Mouse (Mus musculus): ENCODE measurements around the gene Epn2.

Gene Epn2

GRCm38 (mm10) chr11:61541106-61541505, 38.4 kb downstream of the Epn2 start:
- in situ Hi-C loops (cut with MseI, MboI), result no loop called here

DNA sequence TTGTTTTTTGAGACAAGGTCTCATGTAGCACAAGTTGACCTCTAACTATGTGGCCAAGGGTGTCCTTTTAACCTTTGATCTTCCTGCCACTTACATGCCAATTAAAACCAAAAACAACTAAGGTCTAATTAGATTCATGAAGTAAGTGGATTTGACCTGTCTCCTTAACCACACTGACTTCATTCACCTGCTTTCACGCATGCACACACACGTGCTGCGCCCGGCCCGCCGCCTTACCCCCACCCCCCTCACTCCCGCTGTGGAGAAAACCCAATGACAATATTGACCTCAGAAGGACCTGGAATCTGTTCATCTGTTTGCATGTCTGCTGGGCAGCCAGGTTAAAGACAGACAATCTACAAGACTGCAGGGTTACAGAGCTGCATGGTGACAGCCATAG, 38.8 kb downstream of the Epn2 start:
- in situ Hi-C loops (cut with MseI, MboI), result no loop called here

DNA sequence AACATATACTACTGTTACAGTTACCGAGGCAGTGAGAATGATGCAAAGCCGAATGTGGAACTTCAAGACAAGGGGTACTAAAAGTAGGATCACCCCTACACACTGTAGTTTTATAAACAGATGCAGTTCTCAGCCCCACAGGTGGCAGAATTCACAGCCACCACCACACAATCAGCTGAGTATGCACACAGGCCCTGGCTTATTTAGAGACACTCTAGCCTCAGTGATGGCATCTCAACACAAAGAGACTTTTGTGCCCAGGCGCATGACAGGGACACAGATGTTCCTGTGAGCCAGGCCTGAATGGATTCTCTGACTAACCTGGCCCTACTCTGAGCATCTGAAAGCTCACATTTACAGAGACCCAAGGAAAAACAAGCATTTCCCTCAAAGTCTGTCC, 42.1 kb downstream of the Epn2 start:
- in situ Hi-C loops (cut with MseI, MboI), result no loop called here

DNA sequence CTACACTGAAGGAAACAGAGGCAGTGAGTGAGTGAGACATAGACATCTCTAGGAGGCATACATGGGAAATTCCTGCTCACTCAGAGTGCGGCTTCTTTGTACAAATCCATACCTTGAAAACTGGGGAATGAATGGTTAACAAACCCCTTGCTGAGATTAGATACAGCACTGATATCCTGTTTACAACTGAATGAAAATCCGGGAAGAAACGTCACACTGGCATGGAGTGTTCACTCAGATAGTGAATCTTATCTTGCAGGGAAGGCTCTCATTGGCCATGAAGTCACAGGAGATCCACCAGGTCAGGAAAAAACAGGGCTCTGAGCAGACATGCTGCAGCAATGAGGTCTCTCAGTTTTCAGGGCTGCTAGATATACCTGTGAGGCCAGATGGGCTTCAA, 42.5 kb downstream of the Epn2 start:
- in situ Hi-C loops (cut with MseI, MboI), result no loop called here

- in situ Hi-C loops (cut with MseI, MboI), result no loop called here
Measured at GRCm38 (mm10) chr11:61535530-61535929, 44.0 kb downstream of the Epn2 start.

DNA sequence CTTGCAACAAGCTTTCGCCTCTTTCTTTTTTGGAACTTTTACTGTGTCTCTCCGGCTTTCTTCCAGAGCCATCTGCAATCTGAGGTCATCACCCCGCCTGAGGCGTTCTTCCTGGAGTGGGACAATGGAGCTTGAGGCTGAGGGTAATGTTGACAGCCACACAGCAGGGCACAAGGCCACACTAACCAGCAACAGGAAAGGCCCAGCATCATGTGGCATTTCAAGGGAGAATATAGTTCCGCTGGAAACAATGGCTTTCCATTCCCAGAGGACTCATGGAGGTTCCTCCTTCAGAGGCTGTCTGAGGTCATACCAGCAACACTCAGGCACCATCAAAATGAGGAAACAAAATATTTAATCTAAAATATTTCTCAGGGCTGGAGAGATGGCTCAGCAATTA, 45.9 kb downstream of the Epn2 start:
- in situ Hi-C loops (cut with MseI, MboI), result no loop called here

GRCm38 (mm10) chr11:61532820-61533219, 46.7 kb downstream of the Epn2 start:
- in situ Hi-C loops (cut with MseI, MboI), result no loop called here

GRCm38 (mm10) chr11:61529268-61529713, 50.2 kb downstream of the Epn2 start:
- in situ Hi-C loops (cut with MseI, MboI), result no loop called here

DNA sequence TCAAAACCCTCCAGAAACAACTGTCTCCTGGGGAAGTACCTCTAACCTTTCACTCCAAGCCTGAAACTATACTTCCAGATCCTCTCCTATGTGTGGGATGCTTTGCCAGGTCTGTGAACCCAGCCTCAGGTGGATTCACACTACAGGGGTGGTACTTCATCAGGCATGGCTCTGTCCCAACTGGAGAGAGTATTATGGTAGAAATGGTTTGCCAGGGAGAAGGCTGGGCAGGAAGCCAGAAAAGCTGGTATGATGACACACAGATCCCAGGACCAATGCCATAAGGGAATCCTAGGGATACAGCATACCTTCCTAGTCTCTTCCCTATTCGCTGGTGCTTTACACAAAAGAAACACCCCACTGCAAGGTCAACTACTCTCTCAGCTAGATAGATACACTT, 52.6 kb downstream of the Epn2 start:
- in situ Hi-C loops (cut with MseI, MboI), result no loop called here

DNA sequence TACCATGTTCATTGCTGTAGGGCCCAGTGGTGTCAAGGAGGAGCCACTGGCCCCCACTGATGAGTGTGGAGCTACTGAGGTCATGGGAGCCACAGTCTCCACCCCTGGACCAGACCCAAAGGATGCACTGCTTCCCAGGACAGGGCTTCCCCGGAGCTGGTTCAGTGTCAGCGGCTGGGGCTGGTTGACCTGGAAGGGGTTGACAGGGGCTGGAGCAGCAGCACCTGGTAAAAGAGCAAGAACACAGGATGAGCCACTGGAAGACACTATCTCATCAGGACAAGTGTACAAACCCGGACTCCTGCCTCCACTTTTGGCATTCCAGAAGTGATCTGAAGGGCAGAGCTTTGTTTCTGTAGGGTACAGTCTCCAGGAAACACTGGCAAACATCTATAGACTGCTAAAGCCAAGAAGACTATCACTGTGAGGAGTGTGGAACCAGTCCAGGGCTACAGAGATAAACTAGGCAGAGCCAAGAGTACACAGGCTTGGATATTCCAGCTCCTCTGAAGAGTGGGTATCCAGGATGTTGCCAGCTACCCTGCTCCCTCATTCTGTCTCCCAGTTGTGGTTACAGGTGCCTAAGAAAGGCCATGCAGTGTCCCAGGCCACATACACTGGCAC, 59.9 kb downstream of the Epn2 start:
- in situ Hi-C loops (cut with MseI, MboI), result no loop called here

DNA sequence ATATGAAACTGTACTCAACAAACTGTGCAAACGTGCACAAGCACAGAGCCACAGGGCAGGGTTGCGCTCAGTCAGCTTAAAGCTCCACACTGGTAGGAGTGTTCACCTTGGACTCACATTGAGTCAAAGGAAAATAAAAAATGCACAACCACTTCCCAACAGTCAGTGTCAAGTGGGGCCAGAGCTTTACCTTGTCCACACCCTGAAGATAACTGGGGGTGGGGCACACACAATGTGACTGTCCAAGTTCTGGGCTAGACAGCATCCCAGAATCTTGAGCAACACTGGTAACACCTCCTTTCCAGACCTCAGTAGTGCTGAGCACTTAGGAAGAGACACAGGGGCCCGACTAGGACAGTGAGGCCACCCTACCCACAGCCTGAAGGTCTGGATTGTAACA, 60.6 kb downstream of the Epn2 start:
- in situ Hi-C loops (cut with MseI, MboI), result no loop called here

GRCm38 (mm10) chr11:61517971-61518370, 61.5 kb downstream of the Epn2 start:
- in situ Hi-C loops (cut with MseI, MboI), result no loop called here

- in situ Hi-C loops (cut with MseI, MboI), result no loop called here
Measured at GRCm38 (mm10) chr11:61514953-61515352, 64.5 kb downstream of the Epn2 start.

DNA sequence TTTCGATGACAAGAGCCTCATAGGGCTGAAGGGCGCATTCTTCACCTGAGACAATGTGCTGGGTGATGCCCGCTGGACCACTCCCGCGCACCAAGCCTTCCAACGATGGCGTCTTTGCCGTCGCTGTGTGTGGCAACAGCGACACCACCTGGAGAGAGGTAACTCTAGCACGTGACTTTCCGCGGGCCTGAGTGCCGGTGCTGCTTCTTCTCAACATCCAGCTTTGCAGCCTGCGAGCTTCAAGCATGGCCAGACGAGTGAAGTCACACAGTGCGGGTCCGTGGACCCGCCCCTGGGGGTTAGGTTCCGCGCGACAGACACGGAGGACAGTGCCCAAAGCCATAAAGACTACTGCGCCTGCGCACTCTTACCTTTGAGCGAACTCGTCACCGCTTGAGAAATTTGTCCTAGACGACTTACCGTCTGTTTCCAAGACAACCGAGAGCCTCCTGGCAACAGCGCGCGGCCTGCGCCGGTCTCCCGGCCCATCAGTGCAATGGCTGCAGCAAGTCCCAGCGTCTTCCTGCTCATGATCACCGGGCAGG, 74.7 kb downstream of the Epn2 start, which contains the start of gene B9d1:
TSS of gene B9d1 (plus strand) at position 432 of the 545 bp plus-strand sequence.
- in situ Hi-C loops (cut with MseI, MboI), result loop anchor here in 1 of 2 experiments (5.0 kb wide), 1 partner anchor 87 kb away; no protein-coding TSS in a partner anchor

GRCm38 (mm10) chr11:61503933-61504332, 75.6 kb downstream of the Epn2 start:
- in situ Hi-C loops (cut with MseI, MboI), result no loop called here

GRCm38 (mm10) chr11:61498736-61499504, 80.6 kb downstream of the Epn2 start:
- in situ Hi-C loops (cut with MseI, MboI), result loop anchor here in 1 of 2 experiments (5.0 kb wide), 1 partner anchor 87 kb away; no protein-coding TSS in a partner anchor

- in situ Hi-C loops (cut with MseI, MboI), result loop anchor here in 1 of 2 experiments (5.0 kb wide), 1 partner anchor 85 kb away; no protein-coding TSS in a partner anchor
Measured at GRCm38 (mm10) chr11:61497490-61497889, 82.0 kb downstream of the Epn2 start.

DNA sequence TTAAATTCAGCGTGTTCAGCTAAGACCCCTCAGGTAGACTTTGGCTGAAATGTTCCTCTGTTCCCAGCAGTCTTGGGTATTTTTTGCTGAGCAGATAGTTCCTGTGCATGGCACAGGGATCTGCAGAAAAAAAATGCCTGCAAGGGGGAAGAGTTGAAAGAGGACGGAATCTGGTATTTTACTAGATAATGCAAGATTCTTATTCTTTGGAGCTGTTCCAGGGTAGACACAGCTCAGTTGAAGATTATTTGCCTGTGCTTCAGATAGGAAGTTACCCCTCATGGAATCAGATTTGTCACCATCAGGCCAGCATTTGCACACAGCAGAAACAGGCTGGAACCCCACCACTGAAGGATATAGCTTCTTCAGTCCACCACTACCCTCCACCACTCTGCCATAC, 84.0 kb downstream of the Epn2 start:
- in situ Hi-C loops (cut with MseI, MboI), result loop anchor here in 1 of 2 experiments (5.0 kb wide), 1 partner anchor 83 kb away; no protein-coding TSS in a partner anchor

GRCm38 (mm10) chr11:61494129-61494997, 85.1 kb downstream of the Epn2 start, which contains the start of gene Mapk7:
Gene Mapk7 (minus strand): TSS chr11:61494406.
- in situ Hi-C loops (cut with MseI, MboI), result no loop called here

GRCm38 (mm10) chr11:61493525-61494128, 85.9 kb downstream of the Epn2 start:
- in situ Hi-C loops (cut with MseI, MboI), result no loop called here
